Mouse (Mus musculus): ENCODE data around the gene 4930415O20Rik. TPM values are rescaled to one million over a fixed set of nuclear protein-coding genes. Genes with fewer than 3 reads are reported as not detected.

Gene 4930415O20Rik
- polyA plus RNA-seq, 1 experiment from 2014 or later: not detected

DNA sequence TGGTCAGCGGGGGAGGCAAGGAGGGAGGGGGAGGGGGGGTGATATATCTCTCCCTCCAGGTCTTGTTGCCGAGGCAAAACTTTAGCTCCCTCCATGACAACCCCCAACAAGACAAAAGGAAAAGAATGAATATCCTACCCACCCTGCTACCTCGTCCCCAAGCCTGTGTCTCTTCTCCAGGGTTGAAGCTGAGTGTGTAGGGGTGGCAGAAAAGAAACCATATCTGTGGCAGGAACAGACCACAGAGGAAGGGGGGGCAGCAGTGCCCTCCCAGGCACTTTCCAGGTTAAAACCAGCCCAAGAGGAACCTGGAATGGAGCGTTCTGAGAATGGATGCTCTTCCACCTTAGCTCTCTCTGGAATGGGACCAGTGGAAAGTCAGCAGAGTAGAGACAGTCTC, 59.7 kb downstream of the 4930415O20Rik start, which contains the start of gene Cacnb3:
Cacnb3 (plus strand) TSS at position 301 of the 400 bp plus-strand sequence.
- Histone ChIP-seq H3K9ac (peak within 1 kb of the TSS; percentile 81), H3K27ac (no peak within 1 kb of the TSS), H3K4me1 (replicated peaks; ENCODE audit: control insufficient read depth, insufficient read depth, low read length) (peaks cover 32% of the 10 kb centered on the region), H3K9me3 (ENCODE audit: control insufficient read depth, low read length) (no peaks in the 10 kb centered on the region), H3K4me2 (replicated peaks) (peak within 1 kb of the TSS; percentile 68), H3K27me3 (ENCODE audit: control insufficient read depth, insufficient read depth, low read length) (no peaks in the 10 kb centered on the region), H3K4me3 (replicated peaks; ENCODE audit: low read length) (peak within 1 kb of the TSS; percentile 58; the same call in 1 of the 2 replicates), H3K36me3 (replicated peaks; ENCODE audit: control insufficient read depth, insufficient read depth) (no peaks in the 10 kb centered on the region)
- no peak for ATAC-seq (ENCODE audit: low FRiP score)
- DNase-seq (ENCODE audit: low spot score): no peak
- WGBS: 29% methylated on average over 4 of the region's 4 CpGs

DNA sequence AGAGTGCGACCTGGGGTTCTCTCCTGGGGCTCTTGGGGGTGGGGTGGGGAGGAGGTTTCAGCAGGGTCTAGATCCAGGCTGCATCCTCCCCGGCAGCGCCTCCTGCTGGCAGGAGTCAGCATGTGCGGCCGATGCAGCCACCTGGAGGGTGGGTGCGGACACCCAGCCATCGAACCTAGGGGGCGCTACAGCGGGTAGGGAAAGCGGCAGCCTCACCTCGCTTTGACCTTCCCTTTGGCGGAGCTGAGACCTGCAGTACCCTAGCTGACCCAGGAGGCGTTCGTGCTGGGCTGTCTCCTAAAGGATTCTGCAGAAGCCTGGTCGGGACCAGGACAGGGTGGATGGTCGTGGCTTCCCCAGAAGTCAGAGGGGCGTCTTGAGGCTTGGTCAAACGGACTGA, 60.7 kb downstream of the 4930415O20Rik start:
- Histone ChIP-seq H3K9ac (peak overlapping the region; percentile 81), H3K4me2 (replicated peaks) (peak overlapping the region; percentile 68), H3K9me3 (ENCODE audit: control insufficient read depth, low read length) (no peaks in the 10 kb centered on the region), H3K36me3 (replicated peaks; ENCODE audit: control insufficient read depth, insufficient read depth) (no peaks in the 10 kb centered on the region), H3K4me1 (replicated peaks; ENCODE audit: control insufficient read depth, insufficient read depth, low read length) (peaks cover 41% of the 10 kb centered on the region), H3K4me3 (replicated peaks; ENCODE audit: low read length) (peak overlapping the region; percentile 58), H3K27me3 (ENCODE audit: control insufficient read depth, insufficient read depth, low read length) (no peaks in the 10 kb centered on the region), H3K27ac (peak overlapping the region; percentile 93)
- 0% methylated on average over 16 of the region's 18 CpGs for WGBS
- ATAC-seq (ENCODE audit: low FRiP score) (0 out of 2 replicates have a peak, but pooled peaks have one; percentile 10), DNase-seq (ENCODE audit: low spot score) (peak; percentile 78)

DNA sequence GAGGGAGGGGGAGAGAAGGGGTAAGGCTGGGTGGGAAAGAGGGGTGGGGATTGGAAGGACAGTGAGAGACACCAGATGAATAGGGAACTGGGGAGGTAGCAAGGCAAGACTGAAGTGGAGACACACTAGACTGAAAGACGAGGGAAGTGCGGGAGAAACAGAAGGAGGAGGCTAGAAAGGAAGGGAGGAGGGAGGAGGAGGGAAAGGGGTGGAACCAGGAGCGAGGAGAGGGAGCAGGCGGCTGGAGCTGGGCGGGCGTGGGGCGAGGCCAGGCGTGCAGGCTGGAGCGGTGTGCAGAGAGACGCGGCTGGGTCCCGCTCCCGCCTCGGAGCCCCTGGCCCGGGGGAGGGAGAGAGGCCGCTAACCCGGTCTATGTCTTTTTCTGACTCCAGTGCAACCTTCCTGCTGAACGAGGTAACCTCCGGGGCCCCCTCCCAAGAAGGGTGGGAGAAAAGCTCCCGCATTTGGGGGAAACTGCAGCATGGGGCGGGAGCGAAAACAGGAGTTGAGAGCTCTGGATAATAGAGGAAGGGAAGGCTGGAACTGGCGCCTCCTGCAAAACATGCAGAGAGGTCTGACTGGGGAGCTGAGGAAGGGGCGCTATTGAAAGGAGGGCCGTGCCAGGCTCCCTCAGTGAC, 61.4 kb downstream of the 4930415O20Rik start:
- H3K9me3 ChIP-seq (ENCODE audit: control insufficient read depth, low read length): no peaks in the 10 kb centered on the region
- peak; percentile 62 for DNase-seq (ENCODE audit: low spot score)
- no peaks in the 10 kb centered on the region for H3K36me3 ChIP-seq (replicated peaks; ENCODE audit: control insufficient read depth, insufficient read depth)
- peak overlapping the region; percentile 68 for H3K4me2 ChIP-seq (replicated peaks)
- WGBS: under 1% methylated on average over 25 of the region's 25 CpGs
- peak overlapping the region; percentile 93 for H3K27ac ChIP-seq
- peak overlapping the region; percentile 81 for H3K9ac ChIP-seq
- peaks cover 48% of the 10 kb centered on the region for H3K4me1 ChIP-seq (replicated peaks; ENCODE audit: control insufficient read depth, insufficient read depth, low read length)
- peak overlapping the region; percentile 58 for H3K4me3 ChIP-seq (replicated peaks; ENCODE audit: low read length)
- no peaks in the 10 kb centered on the region for H3K27me3 ChIP-seq (ENCODE audit: control insufficient read depth, insufficient read depth, low read length)
- peak; percentile 32 for ATAC-seq (ENCODE audit: low FRiP score)

DNA sequence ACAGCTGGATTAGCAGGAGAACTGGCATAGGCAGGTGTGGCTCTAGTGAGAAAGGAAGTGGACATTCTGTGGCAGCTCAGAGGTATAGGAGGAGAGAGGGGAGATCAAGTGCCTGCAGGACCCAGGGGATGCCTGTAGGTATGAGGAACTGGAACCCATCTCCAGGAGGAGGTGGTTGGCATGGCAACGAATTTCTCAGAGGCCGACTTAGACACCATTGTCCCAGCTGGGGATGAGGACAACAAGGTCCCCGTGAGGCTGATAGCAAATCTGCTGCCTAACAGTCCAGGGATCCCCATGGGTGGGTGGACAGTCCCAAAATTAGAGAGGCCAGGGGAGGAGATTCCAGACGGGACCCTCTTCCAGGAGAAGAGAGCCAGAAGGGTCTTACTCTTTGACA, 62.1 kb downstream of the 4930415O20Rik start:
- no peak for ATAC-seq (ENCODE audit: low FRiP score)
- Histone ChIP-seq H3K9ac (peak overlapping the region; percentile 81), H3K27ac (peak overlapping the region; percentile 93), H3K9me3 (ENCODE audit: control insufficient read depth, low read length) (no peaks in the 10 kb centered on the region), H3K4me2 (replicated peaks) (peak overlapping the region; percentile 68), H3K36me3 (replicated peaks; ENCODE audit: control insufficient read depth, insufficient read depth) (no peaks in the 10 kb centered on the region), H3K4me3 (replicated peaks; ENCODE audit: low read length) (peak overlapping the region; percentile 58), H3K27me3 (ENCODE audit: control insufficient read depth, insufficient read depth, low read length) (no peaks in the 10 kb centered on the region), H3K4me1 (replicated peaks; ENCODE audit: control insufficient read depth, insufficient read depth, low read length) (peaks cover 53% of the 10 kb centered on the region)
- DNase-seq (ENCODE audit: low spot score): no peak
- 0% methylated on average over 4 of the region's 4 CpGs for WGBS

GRCm38 (mm10) chr15:98633822-98634470, 63.1 kb downstream of the 4930415O20Rik start:
- Histone ChIP-seq H3K27me3 (ENCODE audit: control insufficient read depth, insufficient read depth, low read length) (no peaks in the 10 kb centered on the region), H3K27ac (peak overlapping the region; percentile 93), H3K9me3 (ENCODE audit: control insufficient read depth, low read length) (no peaks in the 10 kb centered on the region), H3K4me3 (replicated peaks; ENCODE audit: low read length) (peak overlapping the region; percentile 58), H3K9ac (peak overlapping the region; percentile 81), H3K4me2 (replicated peaks) (peak overlapping the region; percentile 68), H3K36me3 (replicated peaks; ENCODE audit: control insufficient read depth, insufficient read depth) (no peaks in the 10 kb centered on the region), H3K4me1 (replicated peaks; ENCODE audit: control insufficient read depth, insufficient read depth, low read length) (peaks cover 42% of the 10 kb centered on the region)
- ATAC-seq (ENCODE audit: low FRiP score) (peak; percentile 8; the same call in 1 of the 2 replicates), DNase-seq (ENCODE audit: low spot score) (no peak)
- under 1% methylated on average over 25 of the region's 25 CpGs for WGBS

GRCm38 (mm10) chr15:98634541-98635081, 63.8 kb downstream of the 4930415O20Rik start:
- Histone ChIP-seq H3K27ac (peak overlapping the region; percentile 93), H3K27me3 (ENCODE audit: control insufficient read depth, insufficient read depth, low read length) (no peaks in the 10 kb centered on the region), H3K36me3 (replicated peaks; ENCODE audit: control insufficient read depth, insufficient read depth) (peaks cover 5% of the 10 kb centered on the region), H3K9me3 (ENCODE audit: control insufficient read depth, low read length) (no peaks in the 10 kb centered on the region), H3K4me3 (replicated peaks; ENCODE audit: low read length) (peak overlapping the region; percentile 58), H3K9ac (peak overlapping the region; percentile 81), H3K4me2 (replicated peaks) (peak overlapping the region; percentile 68), H3K4me1 (replicated peaks; ENCODE audit: control insufficient read depth, insufficient read depth, low read length) (peaks cover 37% of the 10 kb centered on the region)
- ATAC-seq (ENCODE audit: low FRiP score) (peak; percentile 67), DNase-seq (ENCODE audit: low spot score) (peak; percentile 74)
- under 1% methylated on average over 41 of the region's 65 CpGs for WGBS

DNA sequence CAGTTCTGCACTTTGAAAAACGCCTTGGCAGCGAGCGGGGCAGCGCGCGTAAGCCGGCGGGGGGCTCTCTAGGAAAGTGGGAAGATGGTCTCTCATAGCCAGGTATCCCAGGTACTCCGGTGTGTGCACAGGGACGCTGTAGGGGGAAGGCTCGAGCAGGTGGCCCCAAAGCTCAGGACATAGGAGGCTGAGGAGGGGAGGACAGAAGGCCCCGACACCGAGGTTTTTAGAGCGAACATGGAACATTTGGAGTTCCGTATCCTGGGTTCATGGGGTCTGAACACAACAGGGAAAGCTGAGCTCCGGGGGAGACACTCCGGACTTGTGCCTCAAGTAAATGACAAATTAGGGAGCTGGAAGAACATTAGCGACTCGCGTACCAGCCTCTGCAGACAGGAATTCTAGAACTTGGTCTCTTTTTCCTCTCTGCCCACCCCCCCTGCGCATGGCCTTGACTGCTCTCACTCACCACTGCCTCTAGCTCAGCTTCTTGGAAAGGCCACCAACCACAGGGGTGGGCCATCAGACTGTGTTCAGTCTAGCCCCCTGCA, 64.6 kb downstream of the 4930415O20Rik start:
- DNase-seq (ENCODE audit: low spot score) (no peak), ATAC-seq (ENCODE audit: low FRiP score) (peak; percentile 9)
- Histone ChIP-seq H3K9me3 (ENCODE audit: control insufficient read depth, low read length) (no peaks in the 10 kb centered on the region), H3K4me1 (replicated peaks; ENCODE audit: control insufficient read depth, insufficient read depth, low read length) (peaks cover 37% of the 10 kb centered on the region), H3K27me3 (ENCODE audit: control insufficient read depth, insufficient read depth, low read length) (no peaks in the 10 kb centered on the region), H3K4me2 (replicated peaks) (peak overlapping the region; percentile 68), H3K27ac (peak overlapping the region; percentile 93), H3K9ac (peak overlapping the region; percentile 81), H3K36me3 (replicated peaks; ENCODE audit: control insufficient read depth, insufficient read depth) (peaks cover 13% of the 10 kb centered on the region), H3K4me3 (replicated peaks; ENCODE audit: low read length) (peak overlapping the region; percentile 58)
- under 1% methylated on average over 20 of the region's 21 CpGs for whole genome bisulfite sequencing

DNA sequence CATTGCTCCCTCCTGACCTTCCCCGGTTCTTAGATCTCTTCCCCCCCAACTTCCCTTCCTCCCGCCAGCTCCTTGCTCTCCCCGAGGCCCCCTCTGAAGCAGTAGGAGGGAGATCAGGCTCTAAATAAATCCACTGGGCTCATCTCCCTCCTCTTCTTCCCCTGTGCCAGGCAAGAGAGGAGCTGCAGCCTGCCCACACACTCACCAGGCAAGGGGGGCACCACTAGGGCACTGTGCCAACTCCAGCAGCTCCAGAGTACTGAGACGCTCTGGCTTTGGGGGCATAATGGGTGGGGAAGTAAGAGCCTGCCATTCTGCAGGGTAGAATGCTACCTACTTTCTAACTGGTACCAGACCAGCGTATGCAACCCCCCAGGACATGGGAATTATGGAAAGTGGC, 65.7 kb downstream of the 4930415O20Rik start:
- Histone ChIP-seq H3K4me3 (replicated peaks; ENCODE audit: low read length) (peak overlapping the region; percentile 58), H3K27me3 (ENCODE audit: control insufficient read depth, insufficient read depth, low read length) (no peaks in the 10 kb centered on the region), H3K4me1 (replicated peaks; ENCODE audit: control insufficient read depth, insufficient read depth, low read length) (peaks cover 37% of the 10 kb centered on the region), H3K9ac (peak overlapping the region; percentile 81), H3K9me3 (ENCODE audit: control insufficient read depth, low read length) (no peaks in the 10 kb centered on the region), H3K27ac (no peak overlapping the region), H3K36me3 (replicated peaks; ENCODE audit: control insufficient read depth, insufficient read depth) (peaks cover 24% of the 10 kb centered on the region), H3K4me2 (replicated peaks) (peak overlapping the region; percentile 68)
- DNase-seq (ENCODE audit: low spot score) (peak; percentile 62), ATAC-seq (ENCODE audit: low FRiP score) (no peak)
- whole genome bisulfite sequencing: 23% methylated on average over 5 of the region's 5 CpGs

- 23% methylated on average over 3 of the region's 3 CpGs for WGBS
- DNase-seq (ENCODE audit: low spot score) (no peak), ATAC-seq (ENCODE audit: low FRiP score) (no peak)
- Histone ChIP-seq H3K9ac (peak overlapping the region; percentile 81; the same call in 1 of the 2 replicates), H3K27ac (no peak overlapping the region), H3K4me2 (replicated peaks) (peak overlapping the region; percentile 68), H3K36me3 (replicated peaks; ENCODE audit: control insufficient read depth, insufficient read depth) (peaks cover 31% of the 10 kb centered on the region), H3K4me1 (replicated peaks; ENCODE audit: control insufficient read depth, insufficient read depth, low read length) (peaks cover 32% of the 10 kb centered on the region), H3K9me3 (ENCODE audit: control insufficient read depth, low read length) (no peaks in the 10 kb centered on the region), H3K27me3 (ENCODE audit: control insufficient read depth, insufficient read depth, low read length) (no peaks in the 10 kb centered on the region), H3K4me3 (replicated peaks; ENCODE audit: low read length) (no peak overlapping the region)
Observed at GRCm38 (mm10) chr15:98637155-98637554, 66.4 kb downstream of the 4930415O20Rik start.
